Mouse (Mus musculus) T-helper 2 cell (primary cell): ENCODE results near the gene Hspbp1.

ENCODE experiments used
- in situ Hi-C: fragments of 300-600 bp; cut with MboI, MseI; formaldehyde crosslinking; loops from one replicate; pipeline ENCODE4 v1.15.1; 2025; ENCODE audit warnings: high pct_unique_total_duplicates

Hspbp1 gene

GRCm38 (mm10) chr7:4641956-4642355 is 42.9 kb downstream of the Hspbp1 start:
- in situ Hi-C loops, result loop anchor here (25.0 kb wide), 1 partner anchor 1520 kb away; the partner anchor contains the start of genes Zfp444 and Zfp787

DNA sequence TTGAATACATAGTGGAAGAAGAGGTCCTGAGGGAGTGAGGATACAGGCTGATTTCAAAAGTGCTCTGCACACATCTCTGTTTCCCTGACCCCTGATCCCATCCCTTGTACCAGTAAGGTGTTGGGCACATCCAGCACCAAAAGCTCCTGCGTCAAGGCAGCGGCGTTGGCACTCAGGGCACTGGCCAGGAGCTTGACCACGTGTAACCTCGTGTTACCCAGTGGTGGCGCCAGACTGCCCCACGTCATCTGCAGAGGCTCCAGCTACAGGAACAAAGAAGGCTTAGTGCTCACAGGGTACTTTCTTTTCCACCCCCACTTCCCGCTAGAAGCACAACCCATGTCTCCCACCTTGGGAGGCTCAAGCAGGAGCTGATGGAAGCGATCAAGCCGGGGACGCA is 43.7 kb downstream of the Hspbp1 start:
- in situ Hi-C loops, result loop anchor here (25.0 kb wide), 1 partner anchor 1521 kb away; the partner anchor contains the start of genes Zfp444 and Zfp787

DNA sequence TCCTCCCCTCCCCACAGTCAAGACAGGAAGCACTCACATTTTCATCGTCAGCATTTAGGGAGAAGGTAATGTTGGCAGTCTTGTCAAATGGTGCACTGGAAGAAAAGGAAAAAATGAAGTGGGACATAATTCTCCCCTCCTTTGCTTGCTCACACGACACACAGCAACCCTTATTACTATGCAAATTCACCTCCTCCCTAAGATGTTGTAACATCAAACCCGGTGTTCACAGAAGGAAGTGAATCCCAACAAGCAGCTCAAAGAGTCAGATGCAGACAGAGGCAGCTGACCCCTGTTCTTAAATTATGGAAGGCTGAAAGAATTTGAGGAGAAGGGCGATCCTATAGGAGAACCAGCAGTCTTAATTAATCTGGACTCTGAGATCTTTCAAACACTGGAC is 48.7 kb downstream of the Hspbp1 start:
- in situ Hi-C loops, result loop anchor here (25.0 kb wide), 1 partner anchor 1526 kb away; the partner anchor contains the start of genes Zfp444 and Zfp787

- in situ Hi-C loops, result loop anchor here (25.0 kb wide), 1 partner anchor 1531 kb away; the partner anchor contains the start of genes Zfp444 and Zfp787
Observed at GRCm38 (mm10) chr7:4631031-4631430, 53.8 kb downstream of the Hspbp1 start, which contains the start of gene Tmem86b. Tmem86b (minus strand) TSS chr7:4631422.

- in situ Hi-C loops, result loop anchor here (25.0 kb wide), 1 partner anchor 1532 kb away; the partner anchor contains the start of genes Zfp444 and Zfp787
Observed at GRCm38 (mm10) chr7:4630198-4630597, 54.7 kb downstream of the Hspbp1 start.

DNA sequence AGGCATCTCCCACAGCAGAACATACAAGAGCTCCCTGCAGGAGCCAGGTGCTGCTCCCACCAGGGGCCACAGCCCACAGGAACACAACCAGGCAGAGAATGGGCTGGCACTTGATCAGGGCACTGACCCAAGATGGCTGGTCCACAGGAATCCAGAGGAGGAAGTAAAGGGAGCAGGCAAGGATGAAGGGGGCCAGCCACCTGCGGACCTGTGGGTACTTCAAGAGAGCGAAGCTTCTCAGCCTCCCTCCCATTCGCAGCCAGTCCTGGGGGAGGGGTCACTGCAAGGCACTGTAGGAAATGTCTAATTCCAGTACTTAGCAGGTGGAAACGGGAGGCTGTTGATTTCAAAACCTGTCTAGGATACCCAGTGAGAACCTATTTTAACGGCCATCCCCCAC is 55.3 kb downstream of the Hspbp1 start:
- in situ Hi-C loops, result loop anchor here (5.0 to 25.0 kb wide), 2 partner anchors 77 to 1533 kb away; partner anchors contain the start of genes Zfp444 and Zfp787

GRCm38 (mm10) chr7:4625928-4626327 is 58.9 kb downstream of the Hspbp1 start:
- in situ Hi-C loops, result loop anchor here (5.0 to 25.0 kb wide), 2 partner anchors 74 to 1536 kb away; partner anchors contain the start of genes Zfp444 and Zfp787

DNA sequence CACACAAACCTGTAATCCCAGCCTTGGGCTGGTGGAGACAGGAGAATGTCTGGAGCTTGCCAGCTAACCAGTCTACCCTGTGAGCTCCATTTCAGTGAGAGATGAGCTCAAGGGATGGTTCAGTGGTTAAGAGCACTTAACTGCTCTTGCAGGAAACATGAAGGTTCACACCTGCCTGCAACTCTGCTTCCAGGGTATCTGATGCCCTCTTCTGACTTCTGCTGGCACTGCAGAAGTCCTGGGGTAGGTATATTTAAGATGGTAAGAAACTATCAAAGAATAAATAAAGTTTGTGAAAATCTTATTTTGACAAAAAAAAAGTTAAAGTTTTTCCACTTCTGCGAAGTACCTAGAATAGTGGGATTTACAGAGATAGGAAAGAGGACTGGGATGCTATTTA is 60.5 kb downstream of the Hspbp1 start:
- in situ Hi-C loops, result no loop called here

DNA sequence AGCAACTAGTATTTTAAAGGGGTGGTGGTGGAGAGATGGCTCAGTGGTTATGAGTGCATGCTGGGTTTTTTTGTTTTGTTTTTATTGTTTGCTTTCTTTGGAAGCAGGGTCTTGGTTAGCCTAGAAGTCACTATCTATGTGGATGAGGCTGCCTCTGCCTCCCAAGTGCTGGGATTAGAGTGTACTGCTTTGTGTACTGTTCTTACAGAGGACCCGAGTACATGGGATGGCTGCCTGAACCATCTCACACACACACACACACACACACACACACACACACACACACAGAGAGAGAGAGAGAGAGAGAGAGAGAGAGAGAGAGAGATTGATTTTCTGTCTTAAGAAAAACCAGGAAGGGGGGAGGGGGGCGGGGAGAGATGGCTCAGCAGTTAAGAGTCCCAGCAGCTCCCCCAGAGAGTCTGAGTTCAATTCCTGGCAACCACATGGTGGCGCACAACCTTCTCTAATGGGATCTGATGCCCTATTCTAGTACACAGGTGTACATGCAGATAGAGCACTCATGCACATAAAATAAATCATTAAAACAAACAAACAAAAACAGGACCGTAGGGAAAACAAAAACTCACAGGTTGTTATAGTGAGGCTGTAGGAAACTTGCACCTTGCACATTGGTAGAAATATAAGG is 61.2 kb downstream of the Hspbp1 start:
- in situ Hi-C loops, result no loop called here

GRCm38 (mm10) chr7:4619979-4620378 is 64.9 kb downstream of the Hspbp1 start:
- in situ Hi-C loops, result no loop called here

DNA sequence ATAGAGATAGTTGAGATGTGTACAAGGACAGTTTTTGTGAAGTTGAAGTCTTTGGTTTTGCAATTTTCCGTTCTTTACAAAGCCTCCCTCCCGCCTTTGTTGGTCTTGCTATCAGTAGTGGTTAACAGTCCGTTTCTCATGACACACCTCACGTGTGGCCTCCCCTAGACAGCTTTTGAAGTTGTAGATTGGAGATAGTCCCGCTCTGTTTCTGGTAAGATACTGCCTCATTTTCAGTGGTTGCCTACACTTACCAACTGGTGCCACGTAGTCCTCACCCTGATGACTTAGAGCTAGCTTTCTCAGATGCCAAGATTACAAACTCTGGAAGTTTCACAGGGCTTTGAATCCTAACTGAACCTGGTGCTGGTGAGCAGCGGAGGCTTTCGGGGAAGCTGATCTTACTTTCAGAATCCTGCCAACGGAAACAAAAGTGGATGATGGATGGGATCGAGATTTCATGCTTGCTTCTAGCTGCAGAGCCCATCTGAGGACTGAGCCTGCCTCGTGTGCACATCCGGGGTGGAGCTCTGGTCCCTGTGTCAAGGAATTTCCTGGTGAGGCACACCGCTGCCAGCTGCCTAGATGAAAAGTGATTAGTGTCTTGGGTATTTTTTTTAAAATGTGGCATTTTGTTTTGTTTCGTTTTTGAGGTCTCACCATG is 71.0 kb downstream of the Hspbp1 start:
- in situ Hi-C loops, result no loop called here

DNA sequence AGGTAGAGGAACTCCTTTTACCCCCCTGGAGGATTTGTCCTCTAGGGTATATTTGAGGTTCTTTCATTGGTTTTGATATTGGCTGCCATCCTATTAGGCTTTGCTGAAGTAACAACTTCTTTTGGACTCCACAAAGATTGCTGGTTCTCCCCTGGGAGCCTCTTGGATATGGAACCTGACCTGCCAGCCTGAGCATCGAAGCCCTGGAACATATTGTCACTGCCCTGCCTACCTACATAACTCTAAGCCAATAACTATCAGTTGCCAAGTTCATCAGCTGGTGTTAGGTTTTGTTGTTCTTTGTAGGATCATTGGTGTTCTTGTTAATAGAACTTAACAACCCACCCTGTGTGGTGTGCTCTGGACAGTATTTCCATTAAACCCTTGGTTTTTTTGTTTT is 71.9 kb downstream of the Hspbp1 start:
- in situ Hi-C loops, result no loop called here

- in situ Hi-C loops, result no loop called here
Observed at GRCm38 (mm10) chr7:4612386-4612785, 72.5 kb downstream of the Hspbp1 start.

- in situ Hi-C loops, result no loop called here
Observed at GRCm38 (mm10) chr7:4611921-4612341, 72.9 kb downstream of the Hspbp1 start.

GRCm38 (mm10) chr7:4611511-4611910 is 73.4 kb downstream of the Hspbp1 start:
- in situ Hi-C loops, result no loop called here
